Mouse (Mus musculus) urinary bladder, postnatal 36 days (tissue): Measurements from ENCODE around the gene Dlgap5.
A peak's percentile ranks its signal among the peaks of the same experiment; 100 is the strongest.
"Not testable (repeated sequence)": the region's sequence is repeated elsewhere in the genome, so short reads cannot be mapped to it uniquely, and the experiment has no call there.

Experiments used
- DNase-seq, 2 experiments: peaks; one replicate each; pipeline ENCODE4 v3.0.0; 2022; ENCODE audit warnings: low spot score in 2 of 2, mixed read lengths in 1 of 2

Dlgap5 gene

GRCm38 (mm10) chr14:47417775-47418665 is at the start of gene Dlgap5:
Gene Dlgap5, minus strand, starts transcription at chr14:47418407.
- peak; percentile 91 for DNase-seq

- no peak for DNase-seq
Measured at GRCm38 (mm10) chr14:47465468-47466175, 47.4 kb upstream of the Dlgap5 start.

- no peak for DNase-seq
Measured at GRCm38 (mm10) chr14:47464426-47464825, 46.2 kb upstream of the Dlgap5 start.

- no peak for DNase-seq
Measured at GRCm38 (mm10) chr14:47462877-47463460, 44.8 kb upstream of the Dlgap5 start.

GRCm38 (mm10) chr14:47462453-47462852 is 44.2 kb upstream of the Dlgap5 start:
- DNase-seq: no peak

GRCm38 (mm10) chr14:47461997-47462396 is 43.8 kb upstream of the Dlgap5 start:
- DNase-seq: no peak

- peak in 1 of 2 experiments; percentile 6 for DNase-seq
Measured at GRCm38 (mm10) chr14:47459556-47459955, 41.3 kb upstream of the Dlgap5 start.

GRCm38 (mm10) chr14:47450121-47450520 is 31.9 kb upstream of the Dlgap5 start, which contains the start of gene Fbxo34:
Gene Fbxo34, plus strand, starts transcription at chr14:47450421.
- DNase-seq: not testable (repeated sequence)

GRCm38 (mm10) chr14:47445331-47446095 is 27.3 kb upstream of the Dlgap5 start:
- no peak for DNase-seq

GRCm38 (mm10) chr14:47444907-47445306 is 26.7 kb upstream of the Dlgap5 start:
- DNase-seq: no peak

GRCm38 (mm10) chr14:47438947-47439346 is 20.7 kb upstream of the Dlgap5 start:
- DNase-seq: no peak

- DNase-seq: no peak
Measured at GRCm38 (mm10) chr14:47432987-47433386, 14.8 kb upstream of the Dlgap5 start.

GRCm38 (mm10) chr14:47422466-47422865 is 4.3 kb upstream of the Dlgap5 start:
- no peak for DNase-seq

- no peak for DNase-seq
Measured at GRCm38 (mm10) chr14:47421606-47422005, 3.4 kb upstream of the Dlgap5 start.

- DNase-seq: no peak
Measured at GRCm38 (mm10) chr14:47419723-47420276, 1.6 kb upstream of the Dlgap5 start.

- no peak for DNase-seq
Measured at GRCm38 (mm10) chr14:47419034-47419625, 923 bp upstream of the Dlgap5 start.

- DNase-seq: no peak
Measured at GRCm38 (mm10) chr14:47418666-47418991, 422 bp upstream of the Dlgap5 start.

GRCm38 (mm10) chr14:47417346-47417745 is 861 bp downstream of the Dlgap5 start:
- no peak for DNase-seq

- no peak for DNase-seq
Measured at GRCm38 (mm10) chr14:47406000-47406399, 12.2 kb downstream of the Dlgap5 start.

GRCm38 (mm10) chr14:47402735-47403134 is 15.5 kb downstream of the Dlgap5 start:
- DNase-seq: no peak

GRCm38 (mm10) chr14:47396165-47396652 is 22.0 kb downstream of the Dlgap5 start:
- no peak for DNase-seq
